Mouse (Mus musculus) embryonic stem cell, embryonic (primary cell): ENCODE results near the gene Cab39.

Experiments
- CTCF ChIA-PET, 4 experiments: fragments of 300-600 bp in 2 of 4; fragments of 350-600 bp in 2 of 4; sonication (Branson Sonifier 250); formaldehyde crosslinking; loops; one replicate each; lab custom pipeline; 2022; ENCODE audit warnings: inconsistent platforms in 2 of 4; lab: Charles Lee
- POLR2A ChIA-PET, 4 experiments: fragments of 300-600 bp in 2 of 4; fragments of 350-600 bp in 2 of 4; sonication (Branson Sonifier 250); formaldehyde crosslinking; loops; one replicate each; lab custom pipeline; 2022; ENCODE audit warnings: antibody characterized with exemption in 4 of 4, inconsistent platforms in 1 of 4; lab: Charles Lee

The Cab39 gene

DNA sequence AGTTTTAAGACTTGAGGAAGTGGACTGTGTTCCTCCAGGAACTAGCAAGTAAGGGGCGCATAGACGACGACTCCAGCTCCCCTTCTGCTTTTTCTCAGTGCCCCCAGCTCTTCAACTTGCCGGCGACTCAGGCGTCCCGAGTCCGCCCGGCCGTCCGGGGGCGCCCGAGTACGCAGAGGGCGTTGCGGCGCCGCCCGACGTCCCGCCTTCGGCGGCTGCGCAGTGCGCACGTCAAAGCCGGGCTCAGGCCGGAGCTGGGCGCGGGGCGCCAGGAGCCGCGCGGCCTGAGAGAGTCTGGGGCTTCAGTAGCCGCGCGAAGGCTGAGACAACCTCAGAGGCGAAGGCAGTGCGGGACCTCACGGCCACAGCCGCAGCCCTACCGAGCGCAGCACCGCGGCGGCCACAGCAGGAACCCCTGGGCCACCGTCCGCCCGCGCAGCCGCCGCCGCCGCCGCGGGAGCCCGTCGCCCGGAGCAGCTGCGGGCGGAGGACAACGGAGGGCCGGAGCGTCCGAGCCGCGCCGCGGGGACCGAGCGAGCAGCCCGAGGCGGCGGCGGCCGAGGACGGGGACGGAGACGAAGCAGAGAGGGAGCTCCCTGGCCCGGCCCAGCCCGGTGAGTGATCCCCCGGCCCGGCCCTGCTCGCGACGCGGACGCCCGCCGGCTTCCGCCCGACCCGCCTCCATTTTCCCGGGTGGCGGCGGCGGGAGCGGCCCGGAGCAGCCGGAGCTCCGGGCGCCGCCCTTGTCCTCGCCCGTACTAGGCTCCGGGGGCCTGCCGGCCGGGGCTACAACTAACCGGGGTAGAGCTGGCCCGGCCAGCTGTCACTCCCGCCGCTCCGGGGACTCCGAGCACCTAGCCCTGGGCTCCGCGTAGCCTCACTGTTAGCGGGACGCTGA is at the start of gene Cab39:
TSS of gene Cab39 (plus strand) at position 234 of the 898 bp plus-strand sequence.
- POLR2A ChIA-PET, result interaction anchor here (0.6 to 4.2 kb wide), 55 partner anchors 9 to 733 kb away, joined by 3 to 37 read pairs (median 5); partner anchors contain the start of genes A630001G21Rik (in 1 of the 4), Armc9 (in 1 of the 4), Ncl (in 1 of the 4) and Ptma (in 1 of the 4)
- CTCF ChIA-PET, result interaction anchor here (0.5 to 2.1 kb wide), 24 partner anchors 9 to 1520 kb away, joined by 3 to 14 read pairs (median 4); no protein-coding TSS in a partner anchor

DNA sequence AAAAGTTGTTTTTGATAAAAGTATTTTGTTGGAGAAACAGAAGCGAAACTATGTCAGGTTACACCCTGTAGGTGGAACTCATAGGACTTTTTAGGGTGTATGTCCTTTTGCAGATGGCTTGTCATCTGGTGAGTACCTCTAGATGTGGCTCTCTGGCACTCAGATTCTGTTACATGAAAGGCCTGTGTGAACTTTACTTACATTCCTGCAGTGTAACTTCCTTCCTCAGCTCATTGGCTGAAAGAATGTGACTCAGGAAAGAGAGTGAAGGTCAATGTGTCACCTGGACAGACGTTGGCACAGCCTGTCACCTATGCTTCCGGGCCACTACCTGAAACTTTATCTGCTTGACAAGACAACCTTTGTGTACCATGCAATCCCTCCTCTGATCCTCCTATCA is 48.7 kb upstream of the Cab39 start:
- ChIA-PET POLR2A (interaction anchor here in 1 of 4 experiments (1.1 to 2.1 kb wide), 3 partner anchors 8 to 95 kb away, joined by 4 to 12 read pairs (median 6); partner anchors contain the start of gene Cab39), CTCF (no interaction called here)

DNA sequence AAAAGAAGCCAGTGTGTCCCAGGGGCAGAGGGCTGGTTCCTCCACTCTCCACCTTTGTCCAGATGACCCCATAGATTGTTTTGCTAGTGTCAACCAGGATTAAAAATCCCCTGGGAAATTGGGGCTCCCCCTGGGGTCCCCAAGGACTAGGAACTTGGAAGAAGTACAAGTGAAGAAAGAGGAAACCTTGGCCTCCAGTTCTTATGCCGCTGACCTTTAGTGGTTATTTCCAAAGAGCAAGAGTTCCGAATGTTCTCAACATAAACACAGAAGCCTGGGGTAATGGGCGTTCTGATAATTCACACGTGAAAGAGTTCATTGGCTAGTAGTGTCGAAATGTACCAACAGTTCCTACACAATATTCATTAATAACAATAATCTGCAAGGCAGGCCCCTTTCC is 46.7 kb upstream of the Cab39 start:
- ChIA-PET POLR2A (no interaction called here), CTCF (interaction anchor here in 1 of 4 experiments (0.9 kb wide), 1 partner anchor 10 kb away, joined by 3 read pairs; no protein-coding TSS in a partner anchor)

- POLR2A ChIA-PET, result interaction anchor here in 2 of 4 experiments (1.0 to 1.7 kb wide), 2 partner anchors 43 to 88 kb away, joined by 3 to 4 read pairs; partner anchors contain the start of gene Cab39 (in 1 of the 2)
- CTCF ChIA-PET, result no interaction called here
Observed at GRCm38 (mm10) chr1:85749829-85750228, 43.4 kb upstream of the Cab39 start.

DNA sequence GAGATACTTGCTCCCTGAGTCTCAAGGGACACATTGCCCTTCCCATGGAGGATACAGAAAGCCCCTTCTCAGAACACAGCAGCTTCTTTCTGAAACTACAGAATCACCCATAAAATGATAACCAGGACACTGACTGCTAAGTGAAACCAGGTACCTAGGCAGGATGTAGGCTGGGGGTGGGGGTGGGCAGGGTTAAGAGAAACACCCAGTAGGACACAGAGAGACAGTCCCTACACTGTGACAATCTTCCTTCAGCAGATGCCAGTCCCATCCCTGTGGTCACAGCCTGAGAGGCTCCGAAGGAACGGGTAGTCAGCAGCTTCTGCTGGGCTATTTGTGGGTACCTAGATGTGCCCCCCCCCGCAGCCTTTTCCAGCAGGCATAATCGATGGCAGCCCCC is 42.6 kb upstream of the Cab39 start:
- CTCF ChIA-PET, result interaction anchor here in 2 of 4 experiments (0.7 to 2.0 kb wide), 2 partner anchors 43 to 477 kb away, joined by 3 to 5 read pairs; partner anchors contain the start of gene Cab39 (in 1 of the 2)
- POLR2A ChIA-PET, result interaction anchor here in 3 of 4 experiments (0.7 to 2.2 kb wide), 5 partner anchors 12 to 87 kb away, joined by 3 to 9 read pairs (median 4); partner anchors contain the start of gene Cab39 (in 2 of the 3)

DNA sequence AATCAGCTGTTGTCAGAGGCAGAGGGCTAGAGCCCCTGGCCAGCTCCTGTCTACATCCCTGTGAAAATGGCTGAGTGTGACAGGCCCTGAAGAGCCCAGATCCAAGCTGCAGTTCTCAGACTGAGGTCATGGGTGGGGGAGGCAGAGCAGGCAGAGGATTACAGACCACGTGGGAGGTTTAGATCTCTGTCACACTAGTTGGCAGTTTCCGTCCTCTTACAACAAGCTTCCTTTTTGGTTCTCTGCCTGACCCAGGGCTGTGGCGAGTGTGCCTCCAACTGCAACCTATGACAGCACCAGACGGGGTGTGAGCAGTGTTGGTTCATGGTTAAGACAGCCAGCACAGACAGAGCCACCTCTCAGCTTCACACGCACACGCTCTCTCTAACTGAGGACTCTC is 41.7 kb upstream of the Cab39 start:
- ChIA-PET CTCF (interaction anchor here in 2 of 4 experiments (0.6 to 2.0 kb wide), 3 partner anchors 42 to 477 kb away, joined by 3 to 5 read pairs (median 3); partner anchors contain the start of gene Cab39 (in 1 of the 2)), POLR2A (interaction anchor here (0.7 to 2.2 kb wide), 6 partner anchors 8 to 42 kb away, joined by 4 to 10 read pairs (median 6); partner anchors contain the start of gene Cab39 (in 3 of the 4))

GRCm38 (mm10) chr1:85751932-85752680 is 41.1 kb upstream of the Cab39 start:
- ChIA-PET CTCF (interaction anchor here in 3 of 4 experiments (0.6 to 2.0 kb wide), 4 partner anchors 16 to 42 kb away, joined by 3 to 5 read pairs (median 3); partner anchors contain the start of gene Cab39 (in 2 of the 3)), POLR2A (interaction anchor here in 3 of 4 experiments (0.5 to 2.2 kb wide), 7 partner anchors 9 to 397 kb away, joined by 3 to 10 read pairs (median 5); partner anchors contain the start of gene Cab39 (in 2 of the 3))

DNA sequence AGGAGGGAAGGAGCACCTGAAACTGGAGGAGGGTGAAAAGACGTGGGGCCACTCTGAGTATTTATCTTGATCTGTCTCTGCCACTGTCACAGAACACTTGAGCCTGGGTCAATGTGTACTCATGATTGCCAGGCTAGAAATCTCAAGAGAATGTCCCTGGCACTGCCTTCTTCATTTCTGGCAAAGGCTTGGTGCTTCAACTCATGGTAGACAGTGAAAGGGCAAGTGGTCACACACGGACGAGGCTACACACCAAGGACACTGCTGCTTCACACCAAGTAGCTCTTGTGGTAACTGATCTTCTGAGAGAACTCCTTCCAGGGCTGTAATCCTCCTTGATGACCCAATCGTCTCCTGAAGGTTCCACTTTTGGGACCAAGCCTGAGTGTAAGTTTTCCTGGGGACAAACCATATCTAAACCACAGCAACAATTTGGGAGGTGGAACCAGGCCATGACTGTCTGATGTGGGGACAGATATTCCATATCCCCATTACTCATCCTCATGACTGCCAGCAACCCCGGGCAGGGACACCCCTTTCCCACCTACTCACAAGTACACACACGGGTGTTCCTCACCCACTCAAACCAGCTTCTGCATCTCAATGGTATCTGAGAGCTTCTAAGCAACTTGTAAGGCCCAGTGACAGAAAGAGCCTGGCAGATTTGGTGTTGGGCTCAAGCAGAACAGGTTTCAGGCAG is 35.6 kb upstream of the Cab39 start:
- POLR2A ChIA-PET, result interaction anchor here in 1 of 4 experiments (1.2 kb wide), 1 partner anchor 302 kb away, joined by 6 read pairs; no protein-coding TSS in a partner anchor
- CTCF ChIA-PET, result no interaction called here

DNA sequence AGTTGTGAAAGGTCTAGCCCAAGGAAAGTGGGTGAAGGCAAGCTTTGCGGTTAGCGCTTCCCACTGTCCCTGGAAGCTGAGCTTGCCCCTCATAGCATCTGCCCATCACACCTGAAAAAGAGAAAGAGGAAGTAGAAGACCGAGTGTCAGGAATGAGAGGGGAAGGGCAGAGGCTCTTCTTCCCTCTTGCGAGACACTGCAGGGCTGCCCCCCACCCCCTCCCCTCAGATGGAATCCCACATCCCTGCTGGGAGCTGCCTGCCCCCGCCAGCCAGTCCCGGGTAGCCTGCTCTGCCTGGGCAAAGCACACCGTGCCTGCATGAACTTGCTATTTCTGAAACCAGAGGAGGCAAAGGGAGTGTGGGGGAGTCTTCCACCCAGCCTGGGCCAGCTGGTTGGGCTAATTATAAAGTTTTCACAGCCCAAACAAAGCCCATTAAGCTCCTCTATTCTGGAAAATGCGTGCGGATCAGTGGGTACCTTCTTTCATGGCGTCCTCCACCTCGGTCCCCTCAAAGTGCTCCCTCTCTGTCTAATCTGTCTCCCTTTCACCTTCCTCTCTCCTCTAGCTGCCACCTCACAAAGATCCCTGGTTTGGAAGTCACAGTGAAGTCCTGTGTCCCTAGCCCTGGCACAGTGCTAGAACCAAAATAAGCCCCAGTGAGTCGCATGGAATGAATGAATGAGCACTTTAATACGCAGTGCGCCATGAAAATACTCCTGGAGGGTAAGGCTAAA is 34.8 kb upstream of the Cab39 start:
- ChIA-PET CTCF (interaction anchor here in 1 of 4 experiments (0.6 kb wide), 1 partner anchor 371 kb away, joined by 3 read pairs; no protein-coding TSS in a partner anchor), POLR2A (interaction anchor here in 2 of 4 experiments (0.6 to 1.2 kb wide), 2 partner anchors 49 to 301 kb away, joined by 3 to 6 read pairs; no protein-coding TSS in a partner anchor)

GRCm38 (mm10) chr1:85758969-85759293 is 34.3 kb upstream of the Cab39 start:
- POLR2A ChIA-PET, result interaction anchor here in 2 of 4 experiments (0.6 to 1.2 kb wide), 2 partner anchors 49 to 300 kb away, joined by 3 to 6 read pairs; no protein-coding TSS in a partner anchor
- CTCF ChIA-PET, result interaction anchor here in 1 of 4 experiments (0.6 kb wide), 1 partner anchor 371 kb away, joined by 3 read pairs; no protein-coding TSS in a partner anchor

DNA sequence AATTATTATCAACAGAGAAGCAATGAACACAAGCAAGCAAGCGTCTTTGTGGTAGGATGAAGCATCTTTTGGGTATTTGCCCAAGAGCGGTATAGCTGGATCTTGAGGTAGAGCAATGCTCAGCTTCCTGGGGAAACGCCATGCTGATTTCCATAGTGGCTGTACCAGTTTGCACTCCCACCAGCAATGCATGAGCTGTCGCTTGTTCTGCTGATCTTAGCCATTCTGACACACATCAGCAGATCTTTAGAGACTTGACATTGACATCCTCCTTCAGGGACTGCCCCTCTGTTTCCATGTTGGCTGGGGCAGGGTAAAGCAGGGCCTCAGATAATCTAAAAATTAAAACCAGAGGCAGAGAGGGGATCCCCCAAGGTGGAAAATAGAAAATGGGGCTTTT is 31.6 kb upstream of the Cab39 start:
- ChIA-PET CTCF (no interaction called here), POLR2A (interaction anchor here in 2 of 4 experiments (0.7 to 2.7 kb wide), 2 partner anchors 10 to 37 kb away, joined by 4 to 9 read pairs; no protein-coding TSS in a partner anchor)

DNA sequence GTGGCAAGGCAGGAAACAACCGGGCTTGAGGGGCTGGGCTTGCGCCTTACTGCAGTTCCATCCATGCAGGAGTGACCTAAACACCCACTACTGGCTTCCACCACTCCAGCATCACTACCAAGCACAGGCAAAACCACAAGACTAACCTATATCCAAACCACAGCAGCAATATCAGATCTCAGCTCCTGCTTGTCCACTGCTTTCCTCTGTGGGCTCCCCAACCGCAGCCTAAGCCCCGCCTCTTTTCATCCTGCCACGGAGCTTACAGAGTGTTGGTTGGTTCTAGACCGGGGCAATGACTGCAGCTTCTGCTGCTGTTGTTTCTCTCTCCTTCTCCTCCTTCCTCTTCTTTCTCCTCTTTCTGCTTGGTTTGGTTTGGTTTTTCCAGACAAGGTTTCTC is 29.9 kb upstream of the Cab39 start:
- CTCF ChIA-PET, result no interaction called here
- POLR2A ChIA-PET, result interaction anchor here in 2 of 4 experiments (1.0 to 2.7 kb wide), 3 partner anchors 11 to 30 kb away, joined by 3 to 9 read pairs (median 6); partner anchors contain the start of gene Cab39 (in 1 of the 2)

DNA sequence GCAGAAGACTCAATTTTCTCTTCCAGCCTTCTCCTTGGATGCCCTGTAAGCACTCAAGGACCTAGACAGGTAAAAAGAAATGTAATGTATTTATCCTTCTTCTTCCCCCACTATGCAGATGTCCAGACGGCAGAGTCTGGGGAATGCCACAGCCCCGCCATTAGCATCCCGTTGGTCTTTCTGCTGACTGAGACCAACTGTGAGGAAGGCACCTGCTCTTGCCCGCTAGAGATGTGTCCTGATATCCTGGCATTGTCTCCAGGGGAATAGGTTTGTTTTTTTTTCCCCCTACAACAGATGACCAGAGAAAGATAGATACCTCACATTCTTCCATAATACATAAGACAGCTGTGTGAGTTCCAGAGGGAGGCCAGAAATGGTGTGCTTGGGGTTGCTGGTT is 28.9 kb upstream of the Cab39 start:
- POLR2A ChIA-PET, result interaction anchor here in 2 of 4 experiments (1.0 to 2.7 kb wide), 2 partner anchors 10 to 12 kb away, joined by 3 to 9 read pairs; no protein-coding TSS in a partner anchor
- CTCF ChIA-PET, result no interaction called here

DNA sequence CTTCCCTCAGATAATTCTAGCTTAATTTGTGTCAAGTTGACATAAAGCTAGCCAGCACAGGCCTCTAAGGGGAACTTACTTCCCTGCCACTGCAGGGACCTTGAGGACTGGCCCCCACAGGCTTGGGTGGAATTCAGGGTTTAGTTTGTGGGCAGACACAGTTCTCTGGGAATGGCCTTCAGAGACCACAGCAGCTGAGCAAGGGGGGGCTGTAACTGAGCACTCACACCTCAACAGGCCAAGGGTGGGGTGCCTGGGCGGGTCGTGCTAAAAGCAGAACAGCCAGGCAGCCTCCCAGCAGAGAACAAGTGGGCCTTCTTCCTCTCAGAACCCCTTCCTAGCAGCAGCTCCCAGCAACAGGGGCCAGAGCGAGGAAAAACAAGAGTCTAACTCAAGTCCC is 27.1 kb upstream of the Cab39 start:
- CTCF ChIA-PET, result no interaction called here
- POLR2A ChIA-PET, result interaction anchor here in 1 of 4 experiments (0.8 kb wide), 1 partner anchor 31 kb away, joined by 3 read pairs; no protein-coding TSS in a partner anchor

DNA sequence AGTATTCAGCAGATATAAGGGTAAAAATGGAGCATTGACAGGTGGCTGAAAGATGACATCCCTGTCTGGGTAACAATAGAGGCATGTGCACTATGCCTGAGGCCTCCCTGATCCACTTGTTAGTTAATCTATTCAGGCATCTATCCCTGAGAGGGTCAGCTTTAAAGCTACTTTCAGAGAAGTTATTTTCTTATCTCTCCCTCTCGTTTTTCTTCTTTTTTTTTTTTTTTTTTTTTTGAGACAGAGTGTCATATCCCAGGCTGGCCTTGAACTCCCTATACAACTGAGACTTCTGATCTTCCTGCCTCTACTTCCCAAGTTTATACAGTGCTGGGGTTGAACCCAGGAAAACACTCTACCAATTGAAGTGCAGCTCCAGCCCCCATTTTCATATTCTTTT is 25.5 kb upstream of the Cab39 start:
- CTCF ChIA-PET, result no interaction called here
- POLR2A ChIA-PET, result interaction anchor here in 2 of 4 experiments (0.7 to 1.5 kb wide), 2 partner anchors 12 to 25 kb away, joined by 3 to 4 read pairs; partner anchors contain the start of gene Cab39 (in 1 of the 2)

- ChIA-PET POLR2A (interaction anchor here in 1 of 4 experiments (0.9 kb wide), 1 partner anchor 21 kb away, joined by 3 read pairs; the partner anchor contains the start of gene Cab39), CTCF (no interaction called here)
Observed at GRCm38 (mm10) chr1:85771976-85772375, 21.3 kb upstream of the Cab39 start.
